Mouse (Mus musculus): Measurements from ENCODE around the gene Fap. TPM values are rescaled to one million over a fixed set of nuclear protein-coding genes. Genes with fewer than 3 reads are reported as not detected.

Gene Fap
- total RNA-seq (2014; rRNA removed) (0.31 and 2.1 TPM in 2 replicates), polyA plus RNA-seq (2015; fragmentation: Nextera tagmentation; extraction: Ambion mirVana) (0.82 and 0.99 TPM in 2 replicates)

DNA sequence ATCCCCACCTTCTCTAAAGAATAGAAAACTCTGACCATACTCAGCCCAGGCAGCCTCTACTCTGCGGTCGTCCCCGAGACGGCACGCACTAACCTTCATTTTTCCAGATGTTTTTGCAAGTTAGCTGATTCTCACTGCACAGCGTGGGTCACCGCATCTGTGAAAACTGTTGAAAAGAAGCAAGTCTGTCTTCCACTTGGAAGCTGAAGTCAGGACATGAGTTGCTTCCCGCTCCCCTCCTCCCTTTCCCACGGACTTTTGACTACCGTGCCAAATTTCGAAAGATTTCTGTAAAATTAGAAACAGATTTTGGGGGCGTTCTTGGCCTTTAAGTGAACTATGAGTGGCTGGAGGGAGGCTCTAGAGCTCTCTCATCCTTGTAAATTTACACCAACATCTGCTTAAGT is at the start of gene Fap:
TSS of gene Fap (minus strand) at position 323 of the 407 bp plus-strand sequence.
- H3K4me2 ChIP-seq (ENCODE audit: low read depth, low read length): peak within 1 kb of the TSS; percentile 14; the same call in 1 of the 2 replicates
- TF ChIP-seq CTCF (IDR thresholded peaks at IDR 0.05; ENCODE audit: low read depth): no peak
- H3K4me1 ChIP-seq (ENCODE audit: insufficient read depth, low read length): no peaks in the 10 kb centered on the region
- H3K27ac ChIP-seq: no peak within 1 kb of the TSS
- DNase-seq (ENCODE audit: low spot score) (no peak), ATAC-seq (no peak)
- 73% methylated on average over 12 of the region's 12 CpGs for WGBS
- no peaks in the 10 kb centered on the region for H3K36me3 ChIP-seq (ENCODE audit: insufficient read depth, low read length)
- H3K9ac ChIP-seq (replicated peaks; ENCODE audit: low read length): no peak within 1 kb of the TSS
- H3K9me3 ChIP-seq (ENCODE audit: low read length): no peaks in the 10 kb centered on the region
- no peak within 1 kb of the TSS for H3K4me3 ChIP-seq (ENCODE audit: low read length)
- H3K27me3 ChIP-seq (ENCODE audit: insufficient read depth, low read length): no peaks in the 10 kb centered on the region

DNA sequence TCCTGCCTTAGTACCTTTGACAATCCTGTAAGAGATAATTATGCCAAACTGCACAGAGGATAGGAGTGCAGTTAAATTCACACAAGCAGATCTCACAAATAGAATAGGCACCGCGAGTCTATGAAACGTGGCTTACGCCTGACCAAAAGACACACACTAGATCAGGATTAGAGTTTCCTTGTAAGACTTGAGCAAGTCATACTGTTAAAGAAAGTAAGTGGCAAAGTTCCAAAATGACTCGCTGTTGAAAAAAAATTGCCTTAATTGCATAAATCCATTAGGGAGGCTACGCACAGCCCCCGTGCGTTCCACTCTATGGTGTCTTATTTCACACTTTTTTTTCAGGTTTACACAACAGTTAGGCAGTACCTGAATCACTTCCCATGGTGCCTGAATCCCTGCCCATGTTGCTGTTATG is 49.2 kb upstream of the Fap start:
- no peaks in the 10 kb centered on the region for H3K27me3 ChIP-seq (ENCODE audit: insufficient read depth, low read length)
- 75% methylated on average over 8 of the region's 8 CpGs for WGBS
- no peak overlapping the region for H3K4me2 ChIP-seq (ENCODE audit: low read depth, low read length)
- DNase-seq (ENCODE audit: low spot score): no peak
- no peak overlapping the region for H3K4me3 ChIP-seq (ENCODE audit: low read length)
- ATAC-seq: no peak
- H3K36me3 ChIP-seq (ENCODE audit: insufficient read depth, low read length): no peaks in the 10 kb centered on the region
- no peak for TF ChIP-seq CTCF (IDR thresholded peaks at IDR 0.05; ENCODE audit: low read depth)
- H3K4me1 ChIP-seq (ENCODE audit: insufficient read depth, low read length): no peaks in the 10 kb centered on the region
- H3K27ac ChIP-seq: no peak overlapping the region
- no peak overlapping the region for H3K9ac ChIP-seq (replicated peaks; ENCODE audit: low read length)
- no peaks in the 10 kb centered on the region for H3K9me3 ChIP-seq (ENCODE audit: low read length)

DNA sequence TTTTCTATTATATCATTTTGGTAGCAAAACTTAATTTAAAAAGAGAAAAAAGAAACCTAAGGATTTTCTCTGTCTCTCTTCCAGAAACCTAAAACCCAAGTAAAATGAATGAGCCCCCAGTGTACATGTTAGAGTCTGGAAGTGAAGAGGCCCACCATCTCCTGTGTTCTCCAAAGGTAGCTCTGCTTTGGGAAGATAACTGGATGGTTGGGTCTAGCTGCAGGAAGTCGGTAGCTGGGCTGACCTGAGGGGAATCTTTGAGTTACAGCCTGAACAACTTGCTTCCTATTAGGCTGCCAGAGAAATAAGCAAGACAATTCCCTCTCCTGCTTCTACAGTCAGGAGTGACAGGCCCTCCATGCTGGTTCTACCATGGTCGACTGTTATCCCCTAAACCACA is 45.8 kb upstream of the Fap start:
- H3K9me3 ChIP-seq (ENCODE audit: low read length): no peaks in the 10 kb centered on the region
- WGBS: 65% methylated on average over 2 of the region's 2 CpGs
- H3K4me3 ChIP-seq (ENCODE audit: low read length): no peak overlapping the region

DNA sequence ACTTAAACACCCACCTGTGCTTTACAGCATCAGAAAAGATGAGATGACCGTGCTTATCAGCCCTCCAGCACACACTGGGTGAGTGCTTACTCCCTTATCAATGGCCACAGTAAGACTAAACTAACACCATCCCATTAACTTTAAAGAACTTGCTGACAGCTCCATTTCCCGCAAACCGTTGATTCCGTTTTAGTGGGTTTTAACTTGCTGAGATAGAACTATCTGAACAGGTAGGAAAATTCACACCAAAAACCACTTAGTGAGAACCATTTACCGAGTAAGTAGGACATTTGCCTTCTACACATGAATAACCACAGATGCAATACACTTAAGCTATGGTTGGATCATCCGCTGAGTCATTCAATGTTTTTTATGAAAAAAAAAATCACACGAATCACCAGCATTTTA is 45.1 kb upstream of the Fap start:
- no peak for DNase-seq (ENCODE audit: low spot score)
- H3K36me3 ChIP-seq (ENCODE audit: insufficient read depth, low read length): no peaks in the 10 kb centered on the region
- no peaks in the 10 kb centered on the region for H3K4me1 ChIP-seq (ENCODE audit: insufficient read depth, low read length)
- no peaks in the 10 kb centered on the region for H3K27me3 ChIP-seq (ENCODE audit: insufficient read depth, low read length)
- 86% methylated on average over 7 of the region's 7 CpGs for WGBS
- no peaks in the 10 kb centered on the region for H3K9me3 ChIP-seq (ENCODE audit: low read length)
- no peak for ATAC-seq
- no peak for TF ChIP-seq CTCF (IDR thresholded peaks at IDR 0.05; ENCODE audit: low read depth)
- no peak overlapping the region for H3K27ac ChIP-seq
- no peak overlapping the region for H3K4me2 ChIP-seq (ENCODE audit: low read depth, low read length)
- no peak overlapping the region for H3K4me3 ChIP-seq (ENCODE audit: low read length)
- no peak overlapping the region for H3K9ac ChIP-seq (replicated peaks; ENCODE audit: low read length)

More for the DNA sequence above, 45.8 kb upstream of the Fap start:
- Histone ChIP-seq H3K27me3 (ENCODE audit: insufficient read depth, low read length) (no peaks in the 10 kb centered on the region), H3K9ac (replicated peaks; ENCODE audit: low read length) (no peak overlapping the region), H3K27ac (no peak overlapping the region), H3K36me3 (ENCODE audit: insufficient read depth, low read length) (no peaks in the 10 kb centered on the region), H3K4me1 (ENCODE audit: insufficient read depth, low read length) (no peaks in the 10 kb centered on the region), H3K4me2 (ENCODE audit: low read depth, low read length) (no peak overlapping the region)
- DNase-seq (ENCODE audit: low spot score): no peak
- no peak for ATAC-seq
- no peak for TF ChIP-seq CTCF (IDR thresholded peaks at IDR 0.05; ENCODE audit: low read depth)

DNA sequence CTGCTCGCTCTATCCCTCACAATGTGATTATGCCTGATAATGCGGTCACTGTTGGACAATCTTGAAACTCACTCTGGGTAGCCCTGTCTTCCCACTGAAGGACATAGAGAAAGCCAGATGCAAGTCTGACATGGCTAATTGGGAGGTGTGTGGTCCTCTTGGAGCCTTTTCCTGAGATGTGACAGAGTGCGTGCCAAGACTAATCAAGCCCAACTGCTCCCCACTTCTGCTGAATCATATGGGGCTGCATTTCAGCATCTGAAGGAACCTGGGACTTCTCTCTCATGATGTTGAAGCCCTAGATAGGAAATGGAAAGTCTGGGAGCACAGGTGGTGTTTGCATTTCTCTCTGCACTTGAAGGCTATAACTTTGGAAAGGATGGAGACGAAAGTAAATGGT is 39.3 kb upstream of the Fap start:
- ATAC-seq (no peak), DNase-seq (ENCODE audit: low spot score) (no peak)
- no peak overlapping the region for H3K9ac ChIP-seq (replicated peaks; ENCODE audit: low read length)
- no peak for TF ChIP-seq CTCF (IDR thresholded peaks at IDR 0.05; ENCODE audit: low read depth)
- H3K4me3 ChIP-seq (ENCODE audit: low read length): no peak overlapping the region
- no peak overlapping the region for H3K4me2 ChIP-seq (ENCODE audit: low read depth, low read length)
- 93% methylated on average over 4 of the region's 4 CpGs for WGBS
- no peak overlapping the region for H3K27ac ChIP-seq
- no peaks in the 10 kb centered on the region for H3K27me3 ChIP-seq (ENCODE audit: insufficient read depth, low read length)
- no peaks in the 10 kb centered on the region for H3K36me3 ChIP-seq (ENCODE audit: insufficient read depth, low read length)
- no peaks in the 10 kb centered on the region for H3K9me3 ChIP-seq (ENCODE audit: low read length)
- H3K4me1 ChIP-seq (ENCODE audit: insufficient read depth, low read length): no peaks in the 10 kb centered on the region

DNA sequence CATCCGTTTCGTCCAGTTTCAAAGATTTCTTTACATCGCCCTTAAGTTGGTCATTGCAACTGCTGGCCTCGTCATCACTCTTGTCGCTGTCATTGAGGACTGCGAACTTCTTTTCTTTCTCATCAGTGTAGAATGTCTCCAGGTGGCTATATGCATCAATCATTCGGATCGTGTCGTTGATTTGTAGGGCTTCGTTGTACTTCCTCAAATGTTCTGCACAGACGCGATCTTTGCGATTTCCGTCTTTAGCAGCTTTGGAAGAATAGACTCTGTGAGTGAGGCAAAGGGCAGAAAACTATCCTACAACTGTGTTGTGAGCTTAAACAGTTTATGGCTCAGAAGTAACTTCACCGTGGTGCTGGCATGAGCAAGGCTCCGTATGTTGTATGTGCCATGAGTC is 32.3 kb upstream of the Fap start:
- Histone ChIP-seq H3K27me3 (ENCODE audit: insufficient read depth, low read length) (no peaks in the 10 kb centered on the region), H3K4me1 (ENCODE audit: insufficient read depth, low read length) (no peaks in the 10 kb centered on the region), H3K9ac (replicated peaks; ENCODE audit: low read length) (no peak overlapping the region), H3K36me3 (ENCODE audit: insufficient read depth, low read length) (no peaks in the 10 kb centered on the region), H3K27ac (no peak overlapping the region), H3K4me3 (ENCODE audit: low read length) (no peak overlapping the region), H3K9me3 (ENCODE audit: low read length) (no peaks in the 10 kb centered on the region), H3K4me2 (ENCODE audit: low read depth, low read length) (no peak overlapping the region)
- no peak for TF ChIP-seq CTCF (IDR thresholded peaks at IDR 0.05; ENCODE audit: low read depth)
- DNase-seq (ENCODE audit: low spot score) (no peak), ATAC-seq (no peak)
- WGBS: 91% methylated on average over 16 of the region's 16 CpGs

DNA sequence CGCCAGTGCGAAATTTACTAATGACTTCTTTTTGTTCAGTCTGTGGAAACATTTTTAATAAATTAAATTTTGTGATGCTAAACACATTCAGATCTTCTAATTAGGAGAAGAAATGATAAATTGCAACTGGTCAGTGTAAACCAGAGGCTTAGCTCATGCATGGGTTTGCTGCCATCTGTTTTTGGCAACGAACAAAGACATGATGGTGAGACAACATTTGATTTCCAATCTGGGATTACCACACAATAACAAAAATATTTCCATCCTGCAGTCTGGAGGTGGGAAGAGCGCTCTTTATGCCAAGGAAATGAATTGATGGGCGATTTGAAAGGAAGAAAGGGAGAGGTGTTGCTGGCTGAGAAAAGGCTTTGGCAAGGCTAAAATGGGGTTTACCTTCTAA is 29.7 kb upstream of the Fap start:
- Histone ChIP-seq H3K9ac (replicated peaks; ENCODE audit: low read length) (no peak overlapping the region), H3K4me3 (ENCODE audit: low read length) (no peak overlapping the region), H3K4me1 (ENCODE audit: insufficient read depth, low read length) (no peaks in the 10 kb centered on the region), H3K9me3 (ENCODE audit: low read length) (no peaks in the 10 kb centered on the region), H3K27ac (no peak overlapping the region), H3K4me2 (ENCODE audit: low read depth, low read length) (no peak overlapping the region), H3K36me3 (ENCODE audit: insufficient read depth, low read length) (no peaks in the 10 kb centered on the region), H3K27me3 (ENCODE audit: insufficient read depth, low read length) (no peaks in the 10 kb centered on the region)
- WGBS: 86% methylated on average over 5 of the region's 5 CpGs
- TF ChIP-seq CTCF (IDR thresholded peaks at IDR 0.05; ENCODE audit: low read depth): no peak
- no peak for DNase-seq (ENCODE audit: low spot score)
- ATAC-seq: no peak
